Mouse (Mus musculus) hindlimb bud, embryonic 11.5 days (tissue): ENCODE results near the gene Gng3.

Source experiments
- DNase-seq: peaks from one replicate; pipeline ENCODE4 v3.0.0-alpha.2; 2012; ENCODE audit warnings: low read depth, low spot score; ENCODE audit errors: extremely low spot score

Gng3 gene

DNA sequence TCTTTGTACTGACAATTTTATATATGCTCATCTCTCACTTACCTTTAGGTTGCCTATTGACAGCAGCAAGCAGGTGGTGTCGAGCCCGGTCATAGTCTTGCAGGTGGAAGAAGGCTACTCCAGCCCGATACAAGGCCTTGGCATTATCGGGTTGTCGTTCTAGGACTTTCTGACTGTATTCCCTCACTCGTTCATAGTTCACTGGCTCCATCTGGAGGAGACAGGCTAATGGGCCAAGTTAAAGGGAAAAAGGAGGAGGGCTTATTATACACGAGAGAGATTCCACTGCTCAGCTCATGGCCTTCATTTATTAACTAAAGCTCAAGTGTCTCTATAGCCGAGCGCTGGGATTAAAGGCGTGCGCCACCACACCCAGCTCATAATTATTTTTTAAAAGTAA is 23.2 kb downstream of the Gng3 start:
- DNase-seq = no peak

DNA sequence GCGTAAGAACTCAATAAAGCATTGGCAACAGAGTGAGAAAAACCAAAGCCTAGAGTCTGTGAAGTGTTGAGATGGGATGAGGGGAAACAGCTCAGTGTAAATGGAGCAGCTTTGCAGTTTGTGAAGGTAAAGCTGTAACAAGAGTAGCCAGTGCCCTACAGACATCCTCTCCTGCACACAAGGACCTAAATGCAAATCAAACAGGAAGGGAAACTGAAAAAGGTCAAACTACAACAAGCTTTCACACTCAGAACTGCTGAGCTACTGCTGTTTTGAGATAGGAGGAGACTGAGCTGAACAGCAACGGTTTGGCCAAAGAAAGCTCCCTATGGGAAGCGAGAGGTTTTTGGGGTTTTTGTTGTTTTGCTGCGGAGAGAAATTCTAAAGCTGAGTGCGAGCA is 32.2 kb downstream of the Gng3 start:
- no peak for DNase-seq

DNA sequence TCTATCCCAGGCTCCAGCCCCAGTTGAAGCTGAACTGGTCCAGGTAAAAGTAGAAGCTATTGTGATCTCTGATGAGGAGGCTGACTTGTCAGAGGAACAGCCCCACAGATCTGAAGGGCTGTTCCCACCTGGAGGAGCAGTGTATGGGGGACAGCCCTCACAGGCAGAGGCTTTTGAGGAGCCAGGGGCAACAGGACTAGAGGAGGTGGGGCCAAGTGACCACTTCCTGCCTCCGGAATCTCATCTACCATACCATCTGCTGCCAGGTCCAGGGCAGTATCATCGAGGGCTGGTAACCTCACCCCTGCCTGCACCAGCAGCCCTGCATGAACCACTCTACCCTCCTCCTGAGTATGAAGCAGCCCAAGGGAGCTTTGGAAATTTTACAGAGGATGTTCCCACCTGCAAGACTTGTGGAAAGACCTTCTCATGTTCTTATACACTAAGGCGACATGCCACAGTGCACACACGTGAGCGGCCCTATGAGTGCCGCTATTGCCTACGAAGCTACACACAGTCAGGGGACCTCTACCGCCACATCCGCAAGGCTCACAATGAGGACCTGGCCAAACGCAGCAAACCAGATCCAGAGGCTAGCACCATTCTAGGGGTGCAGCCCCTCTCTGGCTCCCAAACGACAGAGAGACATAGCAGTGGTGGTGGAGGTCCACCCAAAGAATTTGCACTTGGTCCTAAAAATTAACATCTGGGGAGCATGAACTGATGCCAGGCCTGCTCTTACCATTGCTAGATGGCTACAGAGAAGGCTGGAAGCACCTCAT is 34.9 kb downstream of the Gng3 start:
- DNase-seq = no peak

DNA sequence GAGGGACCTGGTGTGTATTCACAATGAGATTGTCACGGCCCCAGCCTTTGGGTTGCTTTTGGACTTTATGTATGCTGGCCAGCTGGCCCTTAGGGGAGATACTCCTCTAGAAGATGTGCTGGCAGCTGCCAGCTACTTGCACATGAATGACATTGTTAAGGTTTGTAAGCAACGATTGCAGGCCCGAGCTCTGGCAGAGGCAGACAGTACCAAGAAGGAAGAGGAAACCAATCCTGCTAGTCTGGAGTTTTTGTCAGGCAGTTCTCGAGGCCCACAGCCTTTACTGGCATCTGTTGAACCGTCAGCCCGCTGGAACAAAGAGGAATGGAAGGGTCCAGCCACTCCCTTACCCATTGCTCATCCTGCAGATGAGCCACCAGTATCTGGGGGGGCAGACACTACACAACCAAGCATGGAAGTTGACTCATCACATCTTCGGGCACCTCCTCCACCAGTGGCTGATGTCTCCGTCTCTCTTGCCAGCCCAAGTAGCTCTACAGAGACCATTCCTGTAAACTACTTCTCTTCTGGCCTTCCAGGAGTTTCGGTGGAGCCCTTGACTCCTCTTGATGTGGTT is 35.7 kb downstream of the Gng3 start:
- DNase-seq = no peak

DNA sequence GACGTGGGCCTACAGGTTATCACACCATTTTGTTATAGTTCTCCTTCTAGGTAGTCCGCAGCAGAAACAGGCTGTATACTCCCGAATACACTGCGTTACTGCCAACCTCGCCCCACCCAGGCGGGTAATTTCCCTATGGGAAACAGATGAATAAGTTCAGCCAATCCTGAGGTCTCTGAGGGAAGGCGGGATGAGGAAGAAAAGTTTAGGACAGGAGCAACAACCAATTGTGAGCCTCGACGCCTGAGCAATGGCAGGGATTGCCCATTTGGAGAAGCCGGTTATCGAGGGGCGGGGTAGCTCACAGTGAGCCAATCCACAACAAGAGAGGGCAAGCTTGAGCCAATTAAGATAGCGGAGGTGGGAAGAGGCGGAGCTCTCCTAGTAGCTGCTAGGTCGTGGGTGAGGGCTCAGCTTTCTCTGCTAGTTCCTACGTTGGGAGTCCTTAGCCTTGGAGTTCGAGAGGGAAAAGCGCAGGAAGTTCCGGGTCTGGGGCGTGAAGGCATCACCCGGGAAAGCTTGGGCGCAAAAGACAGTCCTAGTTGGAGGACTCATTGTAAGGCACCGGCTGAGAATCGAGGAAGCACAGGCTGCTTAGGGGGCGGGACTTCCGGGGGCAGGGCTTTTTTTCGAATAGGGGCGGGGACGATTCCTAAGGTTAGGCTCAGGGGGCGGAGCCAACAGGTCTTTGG is 36.7 kb downstream of the Gng3 start, which contains the start of gene Zbtb3:
TSS of gene Zbtb3 (plus strand) at position 426 of the 692 bp plus-strand sequence.
- peak; percentile 95 for DNase-seq

DNA sequence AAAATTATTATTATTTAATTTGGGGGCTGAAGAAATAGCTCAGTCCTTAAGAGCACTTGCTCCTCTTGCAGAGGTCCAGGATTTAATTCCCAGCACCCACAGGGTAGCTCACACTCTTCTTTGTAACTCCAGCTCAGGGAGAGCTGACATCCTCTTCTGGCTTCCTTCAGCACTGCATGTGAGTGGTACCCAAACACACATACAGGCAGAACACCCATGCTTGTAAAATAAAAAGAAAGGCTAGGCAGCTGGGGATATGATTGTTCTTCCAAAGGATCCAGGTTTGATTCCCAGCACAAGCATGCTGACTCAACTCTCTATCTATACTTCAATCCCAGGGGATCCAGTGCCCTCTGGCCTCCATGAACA is 40.1 kb downstream of the Gng3 start:
- DNase-seq = no peak

DNA sequence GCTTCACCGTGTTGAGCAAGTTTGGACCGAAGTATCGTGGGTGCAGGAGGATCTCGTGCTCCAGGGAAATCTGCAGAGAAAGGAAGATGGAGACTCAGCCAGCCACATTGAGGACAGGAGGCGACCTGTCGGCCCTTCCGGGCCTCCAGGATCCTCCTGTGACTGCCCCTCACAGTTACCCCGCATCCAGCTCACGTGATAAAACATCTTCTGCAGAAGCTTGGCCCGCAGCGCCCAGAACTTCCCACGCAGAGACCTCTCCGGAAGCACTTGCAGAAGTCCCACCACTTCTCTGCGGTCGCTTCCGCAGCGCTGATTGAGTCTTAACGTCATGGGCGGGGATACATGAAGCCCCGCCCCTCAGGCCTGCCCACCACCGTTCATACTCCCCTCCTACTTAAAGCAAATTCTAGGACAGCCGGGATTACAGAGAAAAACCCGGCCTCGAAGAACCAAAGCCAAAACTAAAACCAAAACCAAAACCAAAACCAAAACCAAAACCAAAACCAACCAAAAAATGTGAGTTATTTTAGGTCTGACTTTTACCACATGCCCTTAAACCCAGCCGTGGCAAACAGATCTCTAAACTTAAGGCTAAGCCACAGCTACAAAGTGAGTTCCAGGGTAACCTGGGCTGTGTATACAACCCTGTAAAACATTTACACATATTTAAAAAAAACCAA is 40.6 kb downstream of the Gng3 start, which contains the start of gene Polr2g:
TSS of gene Polr2g (minus strand) at position 314 of the 683 bp plus-strand sequence.
- peak; percentile 86 for DNase-seq

DNA sequence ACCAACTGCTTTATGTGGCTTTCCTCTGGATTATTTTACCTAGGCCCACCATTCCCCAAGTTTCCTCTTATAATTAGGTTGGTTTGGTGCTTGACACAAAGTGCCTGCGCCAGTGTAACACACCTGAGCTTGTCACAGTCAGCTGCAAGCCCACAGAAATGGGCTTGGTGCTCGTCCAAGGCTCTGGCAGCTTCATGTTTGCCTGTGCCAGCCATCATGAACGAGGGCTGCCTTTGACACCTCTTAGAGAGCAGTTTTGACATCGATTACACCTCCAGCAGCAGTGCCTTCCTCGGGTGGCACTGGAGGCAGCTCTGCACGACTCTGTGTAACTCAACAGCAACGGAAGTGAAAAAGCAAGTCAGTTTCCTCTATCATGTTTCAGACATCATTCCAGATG is 48.8 kb downstream of the Gng3 start:
- no peak for DNase-seq

DNA sequence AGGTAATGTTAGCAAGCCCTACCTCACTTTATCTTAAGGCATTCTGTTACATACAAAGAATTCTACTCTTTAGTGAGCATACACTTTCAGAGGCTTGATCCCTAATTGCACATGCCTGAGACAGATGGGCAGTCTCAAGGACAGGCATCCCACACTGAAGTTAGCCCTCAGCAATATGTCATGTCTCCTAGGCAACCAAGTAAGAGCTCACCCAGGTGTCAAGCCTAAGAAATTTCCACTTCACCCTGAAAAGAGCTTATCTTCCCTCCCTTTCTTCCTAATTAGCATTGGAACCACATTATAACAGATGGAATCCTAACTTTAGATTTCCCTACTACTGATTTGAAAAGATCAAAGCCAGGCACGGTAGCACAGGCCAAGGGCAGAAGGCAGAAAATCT is 49.8 kb downstream of the Gng3 start:
- no peak for DNase-seq

DNA sequence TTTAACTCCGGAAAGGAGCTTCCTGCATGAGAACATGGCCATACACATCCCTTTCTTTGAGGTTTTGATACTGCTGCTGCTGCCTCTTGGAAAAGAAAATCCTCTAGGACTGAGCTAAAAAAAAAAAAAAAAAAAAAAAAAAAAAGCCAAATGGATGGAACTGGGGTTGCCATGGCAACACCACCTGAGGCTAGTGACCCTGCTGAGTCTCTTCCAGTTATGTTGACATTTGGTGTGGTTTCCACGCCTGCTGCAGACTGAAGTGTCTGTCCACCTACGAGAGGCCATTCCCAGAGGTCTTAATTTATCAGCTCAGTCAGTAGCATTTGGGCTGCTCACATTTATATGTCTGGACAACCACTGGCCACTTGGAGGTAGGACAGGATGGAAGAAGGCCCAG is 50.5 kb downstream of the Gng3 start:
- no peak for DNase-seq
